Mouse (Mus musculus) brain, embryonic 14.5 days (tissue): ENCODE results near the gene Cd6.

Source experiments
- CTCF ChIP-seq: fragments of 200-500 bp; IDR thresholded peaks from 2 replicates; pipeline ENCODE4 v1.5.1; 2012; ENCODE audit warnings: inconsistent platforms, mild to moderate bottlenecking, moderate library complexity, borderline replicate concordance; ENCODE audit not compliant: insufficient read depth, insufficient read length; ENCODE audit errors: extremely low read depth
- POLR2A ChIP-seq: fragments of 200-500 bp; IDR thresholded peaks from 2 replicates; pipeline ENCODE4 v1.6.1; 2012; ENCODE audit warnings: mild to moderate bottlenecking, inconsistent platforms, borderline replicate concordance; ENCODE audit not compliant: poor library complexity, insufficient read depth, insufficient read length, severe bottlenecking; ENCODE audit errors: extremely low read depth

- TF ChIP-seq CTCF (no peak), POLR2A (no peak)
Measured at GRCm38 (mm10) chr19:10771995-10772394, 57.9 kb downstream of the Cd6 start.
